Mouse (Mus musculus): ENCODE measurements around the gene Tcf7l2.

The Tcf7l2 gene

GRCm38 (mm10) chr19:55741439-55741928, at the start of gene Tcf7l2:
TSS of gene Tcf7l2 (plus strand) at chr19:55741820.
- DNase-seq (ENCODE audit: low spot score) = peak; percentile 35

- DNase-seq (ENCODE audit: low spot score) = no peak
Observed at GRCm38 (mm10) chr19:55694651-55695050, 47.0 kb upstream of the Tcf7l2 start.

- no peak for DNase-seq (ENCODE audit: low spot score)
Observed at GRCm38 (mm10) chr19:55695418-55695817, 46.2 kb upstream of the Tcf7l2 start.

GRCm38 (mm10) chr19:55698892-55699291, 42.7 kb upstream of the Tcf7l2 start:
- DNase-seq (ENCODE audit: low spot score) = no peak

GRCm38 (mm10) chr19:55700214-55700568, 41.4 kb upstream of the Tcf7l2 start:
- DNase-seq (ENCODE audit: low spot score) = no peak

- no peak for DNase-seq (ENCODE audit: low spot score)
Observed at GRCm38 (mm10) chr19:55700569-55701282, 40.9 kb upstream of the Tcf7l2 start.

GRCm38 (mm10) chr19:55701283-55701633, 40.4 kb upstream of the Tcf7l2 start:
- no peak for DNase-seq (ENCODE audit: low spot score)

GRCm38 (mm10) chr19:55702081-55702480, 39.5 kb upstream of the Tcf7l2 start:
- no peak for DNase-seq (ENCODE audit: low spot score)

GRCm38 (mm10) chr19:55702716-55703115, 38.9 kb upstream of the Tcf7l2 start:
- DNase-seq (ENCODE audit: low spot score) = no peak

- no peak for DNase-seq (ENCODE audit: low spot score)
Observed at GRCm38 (mm10) chr19:55704071-55704470, 37.5 kb upstream of the Tcf7l2 start.

- DNase-seq (ENCODE audit: low spot score) = no peak
Observed at GRCm38 (mm10) chr19:55706300-55706699, 35.3 kb upstream of the Tcf7l2 start.

GRCm38 (mm10) chr19:55706806-55707205, 34.8 kb upstream of the Tcf7l2 start:
- DNase-seq (ENCODE audit: low spot score) = no peak

- DNase-seq (ENCODE audit: low spot score) = no peak
Observed at GRCm38 (mm10) chr19:55708031-55708554, 33.5 kb upstream of the Tcf7l2 start.

GRCm38 (mm10) chr19:55710841-55711240, 30.8 kb upstream of the Tcf7l2 start:
- no peak for DNase-seq (ENCODE audit: low spot score)

GRCm38 (mm10) chr19:55711701-55712100, 29.9 kb upstream of the Tcf7l2 start:
- no peak for DNase-seq (ENCODE audit: low spot score)

GRCm38 (mm10) chr19:55712678-55713077, 28.9 kb upstream of the Tcf7l2 start:
- no peak for DNase-seq (ENCODE audit: low spot score)

- no peak for DNase-seq (ENCODE audit: low spot score)
Observed at GRCm38 (mm10) chr19:55714015-55714414, 27.6 kb upstream of the Tcf7l2 start.

GRCm38 (mm10) chr19:55714665-55715064, 27.0 kb upstream of the Tcf7l2 start:
- DNase-seq (ENCODE audit: low spot score) = no peak

- no peak for DNase-seq (ENCODE audit: low spot score)
Observed at GRCm38 (mm10) chr19:55719083-55719482, 22.5 kb upstream of the Tcf7l2 start.

GRCm38 (mm10) chr19:55719524-55720408, 21.9 kb upstream of the Tcf7l2 start:
- no peak for DNase-seq (ENCODE audit: low spot score)

GRCm38 (mm10) chr19:55720409-55721092, 21.1 kb upstream of the Tcf7l2 start:
- no peak for DNase-seq (ENCODE audit: low spot score)

- DNase-seq (ENCODE audit: low spot score) = no peak
Observed at GRCm38 (mm10) chr19:55722376-55722775, 19.2 kb upstream of the Tcf7l2 start.
